Mouse (Mus musculus): ENCODE data around the gene Pex3.

- TF ChIP-seq CTCF (IDR thresholded peaks at IDR 0.05; ENCODE audit: low read depth): no peak
- no peak for TF ChIP-seq EP300 (IDR thresholded peaks at IDR 0.05; ENCODE audit: low read depth)
Measured at GRCm38 (mm10) chr10:13572410-13572809, 19.5 kb upstream of the Pex3 start.
